ENCODE assay signal across 27 mouse cellular contexts in the genomic region with DNA sequence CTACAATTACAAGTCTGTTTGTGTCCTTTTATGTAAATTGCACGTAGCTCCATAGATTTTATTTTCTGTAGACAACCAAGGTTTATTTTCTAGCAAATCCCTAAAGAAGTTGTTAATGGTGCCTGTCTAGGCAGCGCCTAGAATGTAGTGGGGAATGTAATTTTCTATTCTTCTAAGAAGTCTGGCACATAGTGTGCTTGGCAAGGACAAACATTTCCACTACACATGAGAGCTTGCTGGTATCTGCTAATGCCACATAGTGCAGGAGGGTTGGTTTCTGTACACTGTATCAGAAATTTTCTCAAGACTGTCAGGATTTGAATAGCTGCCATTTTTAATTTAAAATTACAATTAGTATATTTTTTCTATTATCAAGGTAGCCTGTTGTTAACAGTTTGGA.
"Had no signal": no experiment of that assay in that cellular context is flagged by ENCODE, and none has a peak within 500 bp of the region (broad histone marks: within the 10 kb centered on the region; RNA-seq: fewer than 3 reads in every experiment).

No protein-coding gene starts in this region.

- H3K4me2 ChIP-seq: heart, embryonic 11.5 days; heart, embryonic 13.5 days; heart, embryonic 15.5 days; hindbrain, embryonic 12.5 days; hindbrain, embryonic 14.5 days; intestine, embryonic 15.5 days; limb, embryonic 12.5 days; liver, embryonic 11.5 days; liver, embryonic 13.5 days; liver, embryonic 15.5 days had no signal

- H3K27ac ChIP-seq: gastrocnemius, adult 2 months; heart, embryonic 13.5 days; heart, embryonic 15.5 days; hindbrain, embryonic 10.5 days; hindbrain, embryonic 12.5 days; hindbrain, embryonic 14.5 days; intestine, embryonic 15.5 days; layer of hippocampus, adult 2 months; left cerebral cortex, adult 2 months; limb, embryonic 10.5 days; limb, embryonic 12.5 days; liver, embryonic 13.5 days; liver, embryonic 15.5 days had no signal

- H3K9ac ChIP-seq: heart, embryonic 13.5 days; heart, embryonic 15.5 days; hindbrain, embryonic 12.5 days; hindbrain, embryonic 14.5 days; intestine, embryonic 15.5 days; limb, embryonic 12.5 days; liver, embryonic 13.5 days; liver, embryonic 15.5 days had no signal

- ATAC-seq: inflammation-experienced regulatory T-cells, adult 6 months; intestine, embryonic 15.5 days; intestine, postnatal 0 days had no signal

- H3K36me3 ChIP-seq: heart, embryonic 13.5 days; heart, embryonic 15.5 days; hindbrain, embryonic 10.5 days; hindbrain, embryonic 12.5 days; intestine, embryonic 15.5 days; limb, embryonic 10.5 days; limb, embryonic 12.5 days; liver, embryonic 13.5 days; liver, embryonic 15.5 days had no signal

- H3K9me3 ChIP-seq: heart, embryonic 13.5 days; heart, embryonic 15.5 days; hindbrain, embryonic 10.5 days; hindbrain, embryonic 12.5 days; intestine, embryonic 15.5 days; limb, embryonic 10.5 days; limb, embryonic 12.5 days; liver, embryonic 13.5 days; liver, embryonic 15.5 days had no signal

- DNase-seq: gastrocnemius, adult 2 months; gastrocnemius, postnatal 10 days; gastrocnemius, postnatal 25 days; heart, postnatal 14 days; heart, postnatal 4 days; kidney, adult 18-20 months; kidney, adult 8-10 months; kidney, postnatal 10 days; kidney, postnatal 25 days; kidney, postnatal 4 days; liver; liver, embryonic 13.5 days had no signal

- H3K4me1 ChIP-seq: liver, embryonic 13.5 days; liver, embryonic 15.5 days had no signal

- H3K4me3 ChIP-seq: gastrocnemius, adult 2 months; heart, embryonic 13.5 days; heart, embryonic 15.5 days; hindbrain, embryonic 10.5 days; hindbrain, embryonic 12.5 days; intestine, embryonic 15.5 days; layer of hippocampus, adult 2 months; left cerebral cortex, adult 2 months; limb, embryonic 10.5 days; limb, embryonic 12.5 days; liver, embryonic 13.5 days; liver, embryonic 15.5 days had no signal

- H3K27me3 ChIP-seq: heart, embryonic 13.5 days; heart, embryonic 15.5 days; hindbrain, embryonic 12.5 days; intestine, embryonic 15.5 days; limb, embryonic 12.5 days; liver, embryonic 13.5 days; liver, embryonic 15.5 days had no signal
